Mouse (Mus musculus): ENCODE measurements around the gene Ncoa7. TPM values are rescaled to one million over a fixed set of nuclear protein-coding genes. Genes with fewer than 3 reads are reported as not detected.

The Ncoa7 gene
- polyA plus RNA-seq, 1 experiment from 2014 or later: 10.6 TPM

DNA sequence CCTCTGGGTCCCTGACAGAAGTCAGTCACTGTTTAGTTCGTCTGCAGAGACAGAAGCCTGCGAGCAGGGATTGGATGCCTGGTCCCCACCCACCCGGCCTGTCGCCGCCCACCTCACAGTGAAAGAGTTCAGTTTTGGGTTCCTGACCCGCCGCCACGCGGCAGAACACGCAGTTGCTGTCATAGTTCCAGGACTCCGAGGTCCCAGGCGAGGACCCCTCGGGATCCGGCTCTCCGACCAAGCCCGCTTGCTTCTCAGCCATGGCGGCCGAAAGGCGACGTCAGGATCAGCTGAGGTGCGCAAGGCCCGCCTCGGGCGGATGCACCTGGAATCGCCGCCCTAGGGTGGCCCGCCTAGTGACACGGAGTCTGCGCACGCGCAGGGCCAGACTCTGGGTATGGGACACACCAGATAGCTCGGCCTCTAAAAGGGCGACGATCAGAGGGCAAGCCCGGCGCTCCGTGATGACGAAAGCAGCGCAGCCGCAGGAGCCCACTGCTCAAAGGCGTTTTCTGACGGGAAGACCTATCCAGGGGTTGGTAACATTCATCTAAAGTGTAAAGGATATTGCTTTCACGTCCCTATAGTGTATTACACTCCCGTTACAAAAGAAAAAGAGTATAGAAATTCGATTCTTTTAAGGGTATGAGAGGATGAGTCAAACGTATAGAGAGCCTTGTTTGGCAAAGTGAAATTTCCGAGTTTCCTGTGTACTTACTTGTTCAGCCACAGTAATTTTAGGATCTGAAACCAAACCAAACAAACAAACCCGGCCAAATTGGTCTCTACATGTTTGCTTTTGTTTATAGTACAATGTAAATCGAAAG lies 184.8 kb downstream of the Ncoa7 start:
- H3K4me2 ChIP-seq (ENCODE audit: low read depth, low read length): peak overlapping the region; percentile 72
- WGBS: 2% methylated on average over 38 of the region's 49 CpGs
- no peaks in the 10 kb centered on the region for H3K36me3 ChIP-seq (ENCODE audit: control insufficient read depth, insufficient read depth, low read length)
- no peaks in the 10 kb centered on the region for H3K4me1 ChIP-seq (ENCODE audit: control insufficient read depth, insufficient read depth, low read length)
- H3K9me3 ChIP-seq (ENCODE audit: control insufficient read depth, low read length): no peaks in the 10 kb centered on the region
- no peaks in the 10 kb centered on the region for H3K27me3 ChIP-seq (replicated peaks; ENCODE audit: control insufficient read depth, insufficient read depth, low read length)
- peak overlapping the region; percentile 77 for H3K9ac ChIP-seq (ENCODE audit: low read depth, low read length)
- H3K27ac ChIP-seq (replicated peaks; ENCODE audit: low read depth, low read length): peak overlapping the region; percentile 95
- peak overlapping the region; percentile 68 for H3K4me3 ChIP-seq (ENCODE audit: low read depth, low read length)
- DNase-seq (ENCODE audit: low spot score) (peak; percentile 99), ATAC-seq (ENCODE audit: low read depth) (peak; percentile 100)

- DNase-seq (ENCODE audit: low spot score) (no peak), ATAC-seq (ENCODE audit: low read depth) (no peak)
- no peaks in the 10 kb centered on the region for H3K9me3 ChIP-seq (ENCODE audit: control insufficient read depth, low read length)
- peaks cover 11% of the 10 kb centered on the region; the same call in 1 of the 2 replicates for H3K36me3 ChIP-seq (ENCODE audit: control insufficient read depth, insufficient read depth, low read length)
- 84% methylated on average over 4 of the region's 4 CpGs for WGBS
- H3K4me1 ChIP-seq (ENCODE audit: control insufficient read depth, insufficient read depth, low read length): no peaks in the 10 kb centered on the region
- no peak overlapping the region for H3K4me2 ChIP-seq (ENCODE audit: low read depth, low read length)
- no peak overlapping the region for H3K4me3 ChIP-seq (ENCODE audit: low read depth, low read length)
- no peak overlapping the region for H3K27ac ChIP-seq (replicated peaks; ENCODE audit: low read depth, low read length)
- H3K9ac ChIP-seq (ENCODE audit: low read depth, low read length): no peak overlapping the region
- no peaks in the 10 kb centered on the region for H3K27me3 ChIP-seq (replicated peaks; ENCODE audit: control insufficient read depth, insufficient read depth, low read length)
Observed at GRCm38 (mm10) chr10:30613039-30613438, 190.1 kb downstream of the Ncoa7 start.

- peaks cover 11% of the 10 kb centered on the region; the same call in 1 of the 2 replicates for H3K36me3 ChIP-seq (ENCODE audit: control insufficient read depth, insufficient read depth, low read length)
- DNase-seq (ENCODE audit: low spot score) (no peak), ATAC-seq (ENCODE audit: low read depth) (no peak)
- no peaks in the 10 kb centered on the region for H3K4me1 ChIP-seq (ENCODE audit: control insufficient read depth, insufficient read depth, low read length)
- H3K9me3 ChIP-seq (ENCODE audit: control insufficient read depth, low read length): no peaks in the 10 kb centered on the region
- H3K27ac ChIP-seq (replicated peaks; ENCODE audit: low read depth, low read length): no peak overlapping the region
- H3K4me3 ChIP-seq (ENCODE audit: low read depth, low read length): no peak overlapping the region
- no peak overlapping the region for H3K4me2 ChIP-seq (ENCODE audit: low read depth, low read length)
- H3K27me3 ChIP-seq (replicated peaks; ENCODE audit: control insufficient read depth, insufficient read depth, low read length): no peaks in the 10 kb centered on the region
- no peak overlapping the region for H3K9ac ChIP-seq (ENCODE audit: low read depth, low read length)
Observed at GRCm38 (mm10) chr10:30609614-30610013, 193.5 kb downstream of the Ncoa7 start.

GRCm38 (mm10) chr10:30608109-30608508 lies 195.0 kb downstream of the Ncoa7 start:
- Histone ChIP-seq H3K4me2 (ENCODE audit: low read depth, low read length) (no peak overlapping the region), H3K27me3 (replicated peaks; ENCODE audit: control insufficient read depth, insufficient read depth, low read length) (no peaks in the 10 kb centered on the region), H3K36me3 (ENCODE audit: control insufficient read depth, insufficient read depth, low read length) (peaks cover 11% of the 10 kb centered on the region; the same call in 1 of the 2 replicates), H3K4me1 (ENCODE audit: control insufficient read depth, insufficient read depth, low read length) (no peaks in the 10 kb centered on the region), H3K9ac (ENCODE audit: low read depth, low read length) (no peak overlapping the region), H3K27ac (replicated peaks; ENCODE audit: low read depth, low read length) (no peak overlapping the region), H3K4me3 (ENCODE audit: low read depth, low read length) (no peak overlapping the region), H3K9me3 (ENCODE audit: control insufficient read depth, low read length) (no peaks in the 10 kb centered on the region)
- WGBS: 63% methylated on average over 2 of the region's 2 CpGs
- ATAC-seq (ENCODE audit: low read depth) (no peak), DNase-seq (ENCODE audit: low spot score) (no peak)

- peak; percentile 98 for ATAC-seq (ENCODE audit: low read depth)
- H3K4me1 ChIP-seq (ENCODE audit: control insufficient read depth, insufficient read depth, low read length): peaks cover 3% of the 10 kb centered on the region; the same call in 1 of the 2 replicates
- under 1% methylated on average over 7 of the region's 28 CpGs for WGBS
- peaks cover 12% of the 10 kb centered on the region for H3K36me3 ChIP-seq (ENCODE audit: control insufficient read depth, insufficient read depth, low read length)
- no peaks in the 10 kb centered on the region for H3K9me3 ChIP-seq (ENCODE audit: control insufficient read depth, low read length)
- H3K4me2 ChIP-seq (ENCODE audit: low read depth, low read length): peak within 1 kb of the TSS; percentile 81
- H3K27ac ChIP-seq (replicated peaks; ENCODE audit: low read depth, low read length): peak within 1 kb of the TSS; percentile 85
- no peaks in the 10 kb centered on the region for H3K27me3 ChIP-seq (replicated peaks; ENCODE audit: control insufficient read depth, insufficient read depth, low read length)
- peak within 1 kb of the TSS; percentile 80 for H3K4me3 ChIP-seq (ENCODE audit: low read depth, low read length)
- DNase-seq (ENCODE audit: low spot score): peak; percentile 95
- peak within 1 kb of the TSS; percentile 91 for H3K9ac ChIP-seq (ENCODE audit: low read depth, low read length)
Observed at GRCm38 (mm10) chr10:30600542-30600966, 202.6 kb downstream of the Ncoa7 start, which contains the start of gene Trmt11. TSS of gene Trmt11 (minus strand) at chr10:30600749.

DNA sequence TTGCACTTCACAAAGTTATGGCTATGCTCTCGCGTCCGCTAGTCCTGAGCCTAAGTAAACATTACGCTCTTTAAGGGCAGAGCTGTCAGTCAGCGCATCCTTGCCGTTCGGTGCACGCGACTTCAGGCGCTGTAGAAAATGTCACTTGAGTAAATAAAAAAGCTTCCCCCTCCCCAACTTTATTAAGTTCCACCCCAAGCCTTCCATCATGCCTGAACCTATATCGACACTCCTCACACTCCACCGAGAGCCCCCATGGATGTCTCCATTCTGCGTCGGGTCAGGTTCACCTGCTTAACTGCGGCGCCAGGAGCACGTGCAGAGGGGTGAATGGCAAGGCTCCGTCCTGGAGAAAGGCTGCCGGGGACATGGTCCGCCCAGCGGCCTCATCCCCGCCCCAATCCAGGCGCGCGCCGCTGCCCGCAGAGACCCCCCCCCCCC lies 203.0 kb downstream of the Ncoa7 start:
- no peak for DNase-seq (ENCODE audit: low spot score)
- H3K27me3 ChIP-seq (replicated peaks; ENCODE audit: control insufficient read depth, insufficient read depth, low read length): no peaks in the 10 kb centered on the region
- H3K4me2 ChIP-seq (ENCODE audit: low read depth, low read length): peak overlapping the region; percentile 81
- H3K4me1 ChIP-seq (ENCODE audit: control insufficient read depth, insufficient read depth, low read length): peaks cover 3% of the 10 kb centered on the region; the same call in 1 of the 2 replicates
- H3K36me3 ChIP-seq (ENCODE audit: control insufficient read depth, insufficient read depth, low read length): peaks cover 16% of the 10 kb centered on the region
- 0% methylated on average over 20 of the region's 27 CpGs for WGBS
- H3K27ac ChIP-seq (replicated peaks; ENCODE audit: low read depth, low read length): peak overlapping the region; percentile 85
- H3K4me3 ChIP-seq (ENCODE audit: low read depth, low read length): peak overlapping the region; percentile 80
- ATAC-seq (ENCODE audit: low read depth): peak; percentile 86
- H3K9me3 ChIP-seq (ENCODE audit: control insufficient read depth, low read length): no peaks in the 10 kb centered on the region
- peak overlapping the region; percentile 91 for H3K9ac ChIP-seq (ENCODE audit: low read depth, low read length)

GRCm38 (mm10) chr10:30587037-30587436 lies 216.1 kb downstream of the Ncoa7 start:
- ATAC-seq (ENCODE audit: low read depth) (no peak), DNase-seq (ENCODE audit: low spot score) (peak; percentile 26)
- no peaks in the 10 kb centered on the region for H3K4me1 ChIP-seq (ENCODE audit: control insufficient read depth, insufficient read depth, low read length)
- peaks cover 58% of the 10 kb centered on the region for H3K36me3 ChIP-seq (ENCODE audit: control insufficient read depth, insufficient read depth, low read length)
- no peaks in the 10 kb centered on the region for H3K27me3 ChIP-seq (replicated peaks; ENCODE audit: control insufficient read depth, insufficient read depth, low read length)
- H3K4me3 ChIP-seq (ENCODE audit: low read depth, low read length): no peak overlapping the region
- WGBS: 73% methylated on average over 5 of the region's 5 CpGs
- H3K9ac ChIP-seq (ENCODE audit: low read depth, low read length): no peak overlapping the region
- H3K4me2 ChIP-seq (ENCODE audit: low read depth, low read length): no peak overlapping the region
- H3K27ac ChIP-seq (replicated peaks; ENCODE audit: low read depth, low read length): no peak overlapping the region
- H3K9me3 ChIP-seq (ENCODE audit: control insufficient read depth, low read length): no peaks in the 10 kb centered on the region

- ATAC-seq (ENCODE audit: low read depth): no peak
- WGBS: 84% methylated on average over 1 of the region's 1 CpGs
Observed at GRCm38 (mm10) chr10:30585691-30586090, 217.4 kb downstream of the Ncoa7 start.

More at GRCm38 (mm10) chr10:30585691-30586090, 217.4 kb downstream of the Ncoa7 start:
- H3K4me3 ChIP-seq (ENCODE audit: low read depth, low read length): no peak overlapping the region
- H3K4me2 ChIP-seq (ENCODE audit: low read depth, low read length): no peak overlapping the region
- H3K27ac ChIP-seq (replicated peaks; ENCODE audit: low read depth, low read length): no peak overlapping the region
- no peaks in the 10 kb centered on the region for H3K9me3 ChIP-seq (ENCODE audit: control insufficient read depth, low read length)
- H3K36me3 ChIP-seq (ENCODE audit: control insufficient read depth, insufficient read depth, low read length): peaks cover 51% of the 10 kb centered on the region
- no peak overlapping the region for H3K9ac ChIP-seq (ENCODE audit: low read depth, low read length)
- H3K4me1 ChIP-seq (ENCODE audit: control insufficient read depth, insufficient read depth, low read length): no peaks in the 10 kb centered on the region
- no peak for DNase-seq (ENCODE audit: low spot score)
- H3K27me3 ChIP-seq (replicated peaks; ENCODE audit: control insufficient read depth, insufficient read depth, low read length): no peaks in the 10 kb centered on the region

Measured in embryonic facial prominence, embryonic 14.5 days (tissue).